Mouse (Mus musculus): ENCODE results near the gene Il18.

The Il18 gene

DNA sequence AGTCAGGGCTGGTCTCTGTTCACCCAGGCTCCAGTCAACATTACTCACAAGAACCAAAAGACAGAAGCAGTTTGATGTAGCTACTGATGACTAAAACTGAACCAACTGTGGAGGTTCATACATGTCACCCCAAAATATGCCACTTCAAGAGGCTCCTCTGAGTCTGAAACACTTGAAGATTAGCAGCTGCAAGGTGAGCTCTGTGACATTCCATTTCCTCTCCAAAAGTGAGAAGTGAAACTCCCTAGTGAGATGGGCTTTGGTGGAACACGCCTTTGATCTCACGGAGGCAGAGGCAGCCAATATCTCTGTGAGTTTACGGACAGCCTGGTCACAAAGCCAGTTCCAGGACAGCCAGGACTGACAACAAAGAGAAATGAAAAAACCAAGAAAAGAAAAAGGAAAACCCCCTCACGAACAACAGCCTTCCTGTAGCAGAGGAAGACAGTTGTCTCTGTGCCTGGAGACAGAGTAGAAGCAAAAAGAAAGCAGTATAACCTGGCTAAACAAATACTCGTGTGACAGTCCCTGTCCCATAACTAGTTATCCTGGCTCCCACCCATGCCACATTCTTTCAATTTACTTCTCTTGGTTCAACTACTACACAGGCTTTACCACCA lies 6.7 kb upstream of the Il18 start:
- in situ Hi-C loops (cut with MboI; ENCODE audit: low sequenced_read_pairs), result loop anchor here (25.0 kb wide), 1 partner anchor 1061 kb away; the partner anchor contains the start of gene Ttc12

DNA sequence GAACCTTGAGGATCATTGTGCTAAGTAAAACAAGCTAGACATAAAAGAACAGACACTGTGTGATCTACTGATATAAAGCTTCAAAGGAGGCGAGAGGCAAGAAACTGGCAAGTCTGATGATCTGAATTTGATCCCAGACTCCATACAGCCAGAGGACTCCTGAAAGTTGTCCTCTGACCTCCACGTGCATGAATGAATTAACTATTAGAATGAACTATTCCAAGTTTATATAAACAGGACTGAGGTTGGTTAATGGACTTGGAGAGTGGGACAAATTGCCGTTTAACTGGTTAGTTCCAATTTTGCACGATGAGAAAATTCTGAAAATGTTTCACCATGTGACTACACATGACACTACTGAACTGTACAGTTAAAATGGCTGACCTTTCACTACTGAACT lies 5.7 kb upstream of the Il18 start:
- in situ Hi-C loops (cut with MboI; ENCODE audit: low sequenced_read_pairs), result loop anchor here (25.0 kb wide), 1 partner anchor 1062 kb away; the partner anchor contains the start of gene Ttc12

DNA sequence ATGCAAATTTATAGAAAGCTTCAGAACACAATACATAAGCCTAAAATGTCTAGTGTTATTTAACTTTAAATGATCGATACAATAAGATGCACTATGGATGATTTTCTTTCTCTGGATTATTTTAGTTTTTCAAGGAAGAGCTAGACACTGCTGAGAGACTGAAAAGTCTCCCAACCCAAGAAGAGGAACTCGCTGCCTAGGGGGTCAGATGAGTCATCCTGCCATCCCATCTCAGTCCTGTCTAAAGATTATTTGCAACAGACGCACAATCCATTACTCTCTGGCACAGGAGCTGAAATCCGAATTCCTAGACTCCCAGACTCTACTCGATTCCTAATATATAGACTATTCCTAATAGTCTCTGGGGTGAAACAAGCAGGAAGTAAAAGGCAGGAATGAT lies 2.4 kb upstream of the Il18 start:
- in situ Hi-C loops (cut with MboI; ENCODE audit: low sequenced_read_pairs), result no loop called here

DNA sequence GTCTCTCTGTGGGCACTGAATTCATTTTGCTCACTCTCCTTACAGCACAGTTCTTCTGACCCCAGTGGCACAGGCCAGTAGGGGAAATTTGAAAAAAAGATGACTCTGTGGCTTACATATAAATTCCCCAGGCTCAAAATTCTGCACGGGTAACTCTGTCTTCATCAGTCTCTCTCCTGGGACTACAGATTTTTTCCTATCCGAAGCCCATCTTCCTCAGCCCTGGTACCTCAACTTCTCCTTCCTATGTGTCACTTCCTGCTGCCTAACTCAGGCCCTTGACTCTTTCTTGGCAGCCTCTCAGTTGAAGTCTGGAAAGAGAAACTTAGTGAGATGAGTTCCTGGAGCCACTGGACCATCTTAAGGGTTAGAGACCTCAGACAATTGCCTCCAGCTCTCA lies 1.1 kb upstream of the Il18 start:
- in situ Hi-C loops (cut with MboI; ENCODE audit: low sequenced_read_pairs), result no loop called here

DNA sequence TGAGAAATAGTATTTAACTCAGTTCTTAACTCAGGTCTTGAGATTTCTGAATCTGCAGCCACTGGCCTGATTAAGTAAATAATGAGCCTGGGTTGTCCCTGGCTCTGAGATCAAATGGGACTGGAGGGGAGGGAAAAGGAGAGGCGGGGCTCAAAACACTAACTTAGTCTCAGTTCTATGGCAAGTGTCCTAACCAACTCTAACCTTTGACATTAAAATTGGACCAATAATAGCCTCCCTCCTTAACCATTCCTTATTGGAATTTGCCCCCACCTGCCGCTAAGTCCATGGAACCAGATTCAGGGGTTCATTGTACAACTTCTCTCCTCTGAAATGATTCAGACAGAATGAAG lies 443 bp downstream of the Il18 start, which contains the start of gene Bco2:
TSS of gene Bco2 (minus strand) at position 88 of the 353 bp plus-strand sequence.
- in situ Hi-C loops (cut with MboI; ENCODE audit: low sequenced_read_pairs), result no loop called here

DNA sequence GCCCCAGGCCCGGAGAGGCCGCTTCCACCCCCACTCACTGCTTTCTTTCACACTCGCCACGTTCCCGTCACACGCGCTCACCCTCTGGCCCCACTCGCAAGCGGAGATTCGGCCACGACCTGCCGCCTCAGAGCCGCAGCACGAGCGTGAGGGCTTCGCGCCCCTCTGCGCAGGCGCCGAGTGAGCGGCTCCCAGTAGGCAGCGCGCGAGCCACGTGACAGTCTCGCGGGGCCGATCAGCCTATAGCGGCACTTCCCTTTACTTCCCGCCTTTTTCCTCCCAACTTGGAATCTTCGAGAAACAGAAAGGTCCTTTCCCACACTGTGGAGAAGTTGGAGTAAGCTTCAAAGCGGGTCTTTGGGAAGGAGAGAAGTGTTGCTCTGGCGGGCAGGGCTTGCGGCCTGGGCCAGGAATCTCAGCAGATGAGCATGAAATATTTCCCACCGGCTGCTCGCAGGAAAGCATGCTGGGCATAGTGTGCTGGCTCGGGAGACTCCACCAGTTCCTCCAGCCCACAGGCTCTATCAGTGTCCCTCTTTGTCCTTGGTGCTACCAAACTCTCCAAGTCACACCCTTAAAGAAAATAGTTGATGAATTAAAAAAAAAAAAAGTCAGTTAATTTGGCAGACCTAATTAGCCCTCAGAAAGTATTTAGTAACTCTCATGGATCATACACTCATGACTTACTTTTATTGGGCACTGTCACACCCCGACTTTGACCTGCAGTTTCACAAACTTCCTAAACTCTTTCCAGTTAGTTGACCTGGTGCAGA lies 6.7 kb downstream of the Il18 start, which contains the start of gene Tex12:
TSS of gene Tex12 (minus strand) at position 181 of the 773 bp plus-strand sequence.
- in situ Hi-C loops (cut with MboI; ENCODE audit: low sequenced_read_pairs), result no loop called here

DNA sequence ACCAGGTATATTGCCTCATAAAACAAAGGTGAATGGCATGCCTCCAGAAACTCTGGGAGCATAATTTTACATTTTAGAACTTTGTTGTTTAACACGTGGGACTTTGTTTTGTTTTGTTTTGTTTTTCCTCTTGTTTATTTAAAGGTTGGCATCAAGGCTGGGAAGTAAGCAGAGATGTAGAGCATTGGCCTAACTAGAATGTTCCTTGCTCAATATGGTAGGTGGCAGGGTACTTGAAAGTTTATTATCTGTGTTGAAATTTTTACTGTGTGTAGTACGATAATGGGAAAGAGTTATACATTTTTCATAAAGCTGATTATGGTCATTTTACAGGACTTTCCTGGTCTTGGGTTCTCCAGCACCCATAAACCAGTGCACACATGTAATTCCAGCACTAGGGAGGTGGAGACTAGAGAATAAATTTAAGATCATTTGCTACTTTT lies 7.3 kb downstream of the Il18 start:
- in situ Hi-C loops (cut with MboI; ENCODE audit: low sequenced_read_pairs), result no loop called here

DNA sequence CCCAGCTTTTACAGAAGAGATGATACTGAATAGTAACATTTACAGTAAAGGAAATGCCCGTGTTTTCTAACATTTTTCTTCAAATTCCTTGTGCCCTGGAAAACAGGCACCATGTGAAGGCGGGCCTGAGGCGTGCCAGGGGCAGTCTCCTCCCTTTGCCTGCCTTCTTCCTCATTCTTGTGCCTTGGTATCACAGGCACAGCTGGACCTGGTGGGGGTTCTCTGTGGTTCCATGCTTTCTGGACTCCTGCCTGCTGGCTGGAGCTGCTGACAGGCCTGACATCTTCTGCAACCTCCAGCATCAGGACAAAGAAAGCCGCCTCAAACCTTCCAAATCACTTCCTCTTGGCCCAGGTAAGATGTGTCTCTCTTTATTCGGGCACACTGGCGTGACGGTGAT lies 10.5 kb downstream of the Il18 start:
- in situ Hi-C loops (cut with MboI; ENCODE audit: low sequenced_read_pairs), result no loop called here

DNA sequence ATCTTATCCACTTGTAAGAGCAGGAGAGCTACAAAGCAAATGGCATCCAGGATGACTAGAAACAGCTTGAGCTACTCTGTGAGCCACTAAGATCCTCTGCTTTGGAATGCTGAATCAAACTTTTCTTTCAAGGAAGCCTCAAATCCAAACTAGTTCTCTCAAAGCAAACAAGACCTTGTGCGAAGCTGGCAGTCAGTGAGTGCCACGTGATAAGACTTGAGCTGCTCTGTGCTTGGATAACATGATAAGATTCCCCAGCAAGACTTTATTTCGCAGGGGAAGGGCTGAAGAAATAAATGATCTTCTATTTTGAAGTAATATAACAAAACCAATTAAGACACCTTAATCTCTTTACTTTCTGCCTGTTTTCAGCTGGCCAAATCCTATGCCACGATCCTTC lies 11.3 kb downstream of the Il18 start:
- in situ Hi-C loops (cut with MboI; ENCODE audit: low sequenced_read_pairs), result no loop called here

DNA sequence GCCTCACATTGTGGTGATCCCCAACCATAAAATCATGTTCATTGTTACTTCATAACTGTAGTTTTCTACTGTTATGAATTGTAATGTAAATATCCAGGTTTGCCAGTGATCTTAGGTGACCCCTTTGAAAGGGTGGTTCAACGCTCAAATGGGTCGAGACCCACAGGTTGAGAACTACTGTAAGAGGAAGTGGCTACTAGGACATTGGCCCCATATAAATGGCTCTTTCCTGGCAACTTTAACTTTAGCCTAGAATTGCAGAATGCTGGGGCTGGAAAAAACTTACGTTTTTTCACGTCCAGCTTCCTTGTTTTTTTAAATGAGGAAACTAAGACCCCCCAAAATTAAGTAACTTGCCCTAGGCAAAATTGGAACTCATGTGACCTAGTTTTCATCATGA lies 12.7 kb downstream of the Il18 start:
- in situ Hi-C loops (cut with MboI; ENCODE audit: low sequenced_read_pairs), result no loop called here

DNA sequence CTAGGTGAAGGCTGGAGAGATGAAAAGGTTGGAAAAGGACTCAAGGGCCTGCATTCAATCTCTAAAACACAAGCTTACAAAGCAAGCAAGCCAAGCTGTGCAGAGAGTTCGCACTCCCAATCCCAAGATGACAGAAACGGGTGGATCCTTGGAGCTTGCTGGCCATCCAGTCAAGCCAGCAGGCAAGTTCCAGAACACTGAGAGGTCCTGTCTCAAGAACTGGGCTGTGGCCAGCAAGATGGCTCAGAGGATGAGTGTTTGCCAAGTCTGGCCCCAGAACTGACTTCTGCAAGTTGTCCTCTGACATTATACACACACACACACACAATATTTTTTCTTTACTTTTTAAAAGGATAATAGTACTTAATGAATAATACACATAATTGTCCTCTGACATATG lies 13.3 kb downstream of the Il18 start:
- in situ Hi-C loops (cut with MboI; ENCODE audit: low sequenced_read_pairs), result no loop called here

DNA sequence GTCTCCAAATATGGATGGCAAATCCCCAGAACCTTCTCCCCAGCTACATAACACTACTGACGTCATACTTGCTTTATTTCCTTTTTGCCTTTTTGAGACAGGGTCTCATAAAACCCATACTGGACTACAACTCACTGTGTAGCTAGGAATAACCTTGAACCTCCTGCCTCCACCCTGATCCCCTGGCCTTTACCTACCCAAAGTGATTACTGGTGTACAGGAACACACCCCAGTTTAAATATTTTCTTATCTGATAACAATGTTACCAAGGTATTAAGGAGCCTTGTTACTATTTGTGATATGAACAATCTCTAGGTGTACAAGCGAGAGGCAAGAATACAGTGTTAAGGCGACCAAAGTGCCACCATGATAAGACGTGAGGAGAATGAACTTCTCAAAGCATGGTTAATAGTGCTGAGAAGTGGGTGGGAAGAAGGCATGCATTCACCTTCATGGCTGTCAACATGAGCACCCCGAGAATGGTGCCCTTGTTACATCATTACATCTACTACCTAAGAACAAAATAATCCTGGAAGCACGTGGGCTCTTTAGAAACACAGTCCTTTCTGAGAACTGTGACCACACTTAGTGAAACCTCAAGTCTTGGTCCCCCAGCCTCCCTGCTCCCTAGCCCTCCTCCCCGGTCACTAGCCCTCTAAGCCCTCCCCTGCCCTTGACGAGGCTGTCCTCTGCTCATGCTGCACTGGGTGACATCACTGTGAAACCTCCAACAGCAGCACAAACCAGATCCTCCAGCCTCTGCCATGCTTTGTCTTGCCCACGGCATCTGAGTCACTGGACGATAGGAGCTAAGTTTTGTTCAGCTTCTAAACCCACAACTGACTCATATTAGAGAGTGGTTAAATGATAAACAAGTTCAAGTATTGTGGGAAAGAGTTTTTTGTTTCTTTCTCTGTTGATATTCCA lies 15.2 kb downstream of the Il18 start:
- in situ Hi-C loops (cut with MboI; ENCODE audit: low sequenced_read_pairs), result no loop called here

DNA sequence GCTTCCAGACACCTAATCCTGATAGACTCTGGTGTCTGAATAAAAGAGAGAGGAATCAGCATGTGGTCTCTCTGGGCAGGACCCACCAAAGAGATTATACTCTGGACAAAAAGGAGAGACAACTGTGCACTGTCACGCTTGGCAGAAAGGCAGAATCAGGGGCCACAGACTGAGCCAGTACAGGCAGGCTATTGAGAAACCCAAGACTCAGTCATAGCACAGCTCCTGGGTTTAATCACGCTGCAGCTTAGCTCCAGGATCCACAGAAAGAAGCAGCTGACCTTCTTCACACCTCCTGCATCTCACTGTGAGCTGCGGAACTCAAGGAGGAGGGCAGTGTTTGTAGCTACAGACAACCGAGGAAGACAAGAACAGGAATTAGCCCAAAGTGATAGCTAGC lies 25.7 kb downstream of the Il18 start:
- in situ Hi-C loops (cut with MboI; ENCODE audit: low sequenced_read_pairs), result no loop called here

DNA sequence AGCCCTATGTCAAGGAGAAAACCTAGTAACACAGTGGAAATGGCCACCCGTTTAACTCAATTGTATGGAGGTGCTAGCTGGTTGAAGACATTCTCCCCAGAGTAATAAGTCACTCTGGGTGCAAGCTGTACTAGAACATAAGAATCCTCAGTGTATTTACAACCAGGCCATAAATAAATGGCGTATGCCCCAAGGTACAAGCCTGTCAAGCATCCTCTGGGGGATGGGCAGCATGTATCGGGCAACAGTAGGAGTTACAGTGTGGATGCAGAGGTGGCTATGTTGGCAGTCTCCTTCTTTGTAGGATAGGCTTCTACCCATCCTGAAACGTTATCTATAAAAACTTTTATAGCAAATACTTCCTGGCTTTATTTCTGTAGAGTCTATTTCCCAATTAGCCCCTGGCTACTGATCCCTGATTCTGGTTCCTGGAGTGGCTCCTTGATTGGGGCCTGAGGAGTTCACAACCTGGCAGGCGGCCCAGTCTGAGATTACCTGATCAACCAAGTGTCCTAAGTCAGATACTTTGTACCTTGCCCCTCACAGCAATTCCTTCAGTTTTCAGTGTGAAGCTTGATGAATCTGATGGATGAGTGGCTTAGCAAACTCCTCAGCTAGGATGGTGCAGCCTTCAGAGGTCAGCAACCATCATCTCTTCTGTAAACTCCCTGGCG lies 30.7 kb downstream of the Il18 start:
- in situ Hi-C loops (cut with MboI; ENCODE audit: low sequenced_read_pairs), result no loop called here

DNA sequence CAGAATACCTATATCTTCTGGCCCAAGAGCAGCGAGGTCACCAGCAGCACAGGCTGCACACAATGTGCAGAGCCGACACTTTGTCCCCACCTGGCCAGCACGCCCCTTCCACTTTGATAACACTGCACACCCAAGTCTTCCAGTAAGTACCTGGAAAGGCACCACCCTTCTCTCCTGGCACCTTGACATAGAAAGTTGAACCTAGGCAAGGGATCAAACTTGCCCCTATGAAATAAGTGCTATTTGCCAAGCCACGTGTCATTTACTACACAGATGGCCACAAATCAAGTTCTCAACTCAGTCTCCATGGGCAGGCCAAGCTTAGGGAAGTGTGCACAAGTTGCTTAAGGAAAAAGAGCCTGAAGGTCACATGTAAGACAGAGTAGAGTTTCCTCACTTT lies 32.3 kb downstream of the Il18 start:
- in situ Hi-C loops (cut with MboI; ENCODE audit: low sequenced_read_pairs), result no loop called here

DNA sequence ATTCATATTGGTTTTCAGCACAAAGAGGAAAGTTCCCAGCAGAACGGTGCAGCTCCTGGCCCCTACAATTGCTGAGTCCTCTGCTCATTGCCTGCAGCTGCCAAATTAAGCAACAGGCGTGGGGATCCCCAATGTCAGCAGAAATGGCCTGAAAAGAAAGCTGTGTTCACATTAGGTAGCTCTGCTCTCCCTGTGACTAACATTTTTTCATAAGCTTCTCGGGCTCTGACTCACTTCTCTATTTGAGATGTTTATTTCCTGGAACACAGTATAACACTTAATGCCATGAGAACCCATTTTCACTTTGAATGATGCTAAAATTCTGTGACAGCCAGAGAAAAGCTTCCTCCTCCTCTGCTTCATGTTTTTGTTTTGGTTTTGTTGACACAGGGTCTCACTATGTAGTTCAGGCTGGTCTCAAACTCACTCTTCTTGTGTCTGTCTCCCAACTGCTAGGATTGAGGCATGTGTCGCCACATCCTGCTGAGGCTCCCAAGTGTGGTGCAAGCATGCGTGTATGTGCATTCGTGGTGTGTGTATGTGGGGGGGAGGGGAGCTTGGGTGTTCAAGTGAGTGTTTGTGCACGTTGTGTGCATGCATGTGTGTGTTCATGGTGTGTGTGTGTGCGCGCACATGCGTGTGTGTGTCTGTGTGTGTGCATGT lies 36.4 kb downstream of the Il18 start:
- in situ Hi-C loops (cut with MboI; ENCODE audit: low sequenced_read_pairs), result no loop called here

DNA sequence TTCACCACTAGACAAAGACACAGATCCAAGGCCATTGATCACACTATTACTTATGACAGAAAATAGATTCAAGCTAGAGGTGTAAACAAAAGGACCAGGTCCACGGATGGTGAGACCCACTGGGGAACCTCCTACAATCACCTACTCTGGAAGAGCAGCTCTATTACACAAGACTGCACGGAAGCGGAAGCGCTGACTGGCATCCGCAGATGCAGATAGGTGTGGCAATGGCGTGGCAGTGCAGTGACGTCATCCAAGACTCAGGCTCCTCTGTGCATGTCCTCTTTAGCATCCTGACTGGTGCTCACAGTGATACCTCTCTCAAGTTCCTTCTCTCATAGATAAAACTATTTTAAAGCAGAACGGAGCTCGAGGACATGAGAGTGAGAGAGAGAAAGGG lies 38.3 kb downstream of the Il18 start:
- in situ Hi-C loops (cut with MboI; ENCODE audit: low sequenced_read_pairs), result no loop called here

DNA sequence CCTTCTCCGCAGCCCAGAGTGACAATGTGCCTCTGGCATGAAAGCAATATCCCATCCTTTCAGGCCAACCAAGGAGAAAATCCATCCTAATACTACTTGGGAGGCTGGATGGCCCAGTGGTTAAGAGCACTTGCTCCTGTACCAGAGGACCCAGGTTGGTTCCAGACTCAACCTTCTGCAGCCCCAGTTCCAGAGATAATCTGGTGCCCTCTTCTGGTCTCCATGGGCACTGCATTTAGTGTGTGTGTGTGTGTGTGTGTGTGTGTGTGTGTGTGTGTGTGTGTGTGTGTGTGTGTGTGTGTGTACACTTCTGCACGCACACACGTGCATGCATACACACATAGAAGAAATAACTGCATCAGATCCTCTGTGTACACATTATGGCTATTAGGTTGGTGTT lies 38.9 kb downstream of the Il18 start:
- in situ Hi-C loops (cut with MboI; ENCODE audit: low sequenced_read_pairs), result no loop called here

DNA sequence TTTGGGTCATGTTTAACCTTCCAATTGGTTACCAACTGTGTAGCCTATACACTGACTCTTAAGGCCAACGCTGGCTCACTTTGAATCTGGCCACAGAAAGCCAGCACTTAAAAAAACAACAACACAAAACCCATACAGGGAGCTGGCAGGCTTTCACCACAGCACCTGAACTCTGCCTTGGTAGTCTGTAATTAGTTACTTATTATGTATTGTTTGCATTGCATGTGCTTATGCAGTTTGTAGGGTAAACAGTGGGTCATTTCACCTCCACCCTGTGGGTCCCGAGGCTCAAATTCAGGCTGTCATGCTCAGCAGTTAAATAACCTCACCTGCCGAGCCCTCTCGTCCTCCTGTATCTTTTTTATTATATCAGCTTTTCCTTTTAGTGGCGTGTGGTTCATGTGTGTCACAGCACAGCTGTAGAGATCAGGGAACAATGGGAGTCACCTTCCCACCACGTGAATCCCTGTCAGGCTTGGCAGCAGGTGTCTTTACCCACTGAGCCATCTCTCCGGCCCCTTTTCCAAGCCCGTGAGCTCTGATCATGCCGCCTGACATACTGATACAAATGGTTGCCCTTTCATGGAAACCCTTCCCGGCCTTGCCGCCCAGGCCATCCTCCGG lies 40.3 kb downstream of the Il18 start:
- in situ Hi-C loops (cut with MboI; ENCODE audit: low sequenced_read_pairs), result no loop called here

DNA sequence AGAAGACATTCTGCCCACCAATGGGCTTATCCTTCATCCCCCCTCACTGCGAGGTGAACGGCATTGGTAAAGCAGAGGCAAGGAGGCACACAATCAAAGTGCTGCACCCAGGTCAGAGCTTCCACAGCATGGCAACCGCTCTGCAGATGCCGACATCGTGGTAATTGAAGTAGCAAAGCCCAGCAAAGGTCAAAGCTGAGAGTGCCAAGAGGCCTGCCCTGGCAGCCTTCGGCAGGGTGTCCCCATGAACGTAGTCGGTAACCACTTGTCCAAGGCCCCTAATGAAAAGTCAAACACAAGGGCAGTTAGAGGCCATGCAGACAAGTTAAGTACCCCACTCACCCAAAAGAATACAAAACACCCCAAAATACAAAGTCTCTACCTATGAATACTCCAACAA lies 42.3 kb downstream of the Il18 start:
- in situ Hi-C loops (cut with MboI; ENCODE audit: low sequenced_read_pairs), result no loop called here
